ENCODE assay signal across 8 mouse cellular contexts in the genomic region with DNA sequence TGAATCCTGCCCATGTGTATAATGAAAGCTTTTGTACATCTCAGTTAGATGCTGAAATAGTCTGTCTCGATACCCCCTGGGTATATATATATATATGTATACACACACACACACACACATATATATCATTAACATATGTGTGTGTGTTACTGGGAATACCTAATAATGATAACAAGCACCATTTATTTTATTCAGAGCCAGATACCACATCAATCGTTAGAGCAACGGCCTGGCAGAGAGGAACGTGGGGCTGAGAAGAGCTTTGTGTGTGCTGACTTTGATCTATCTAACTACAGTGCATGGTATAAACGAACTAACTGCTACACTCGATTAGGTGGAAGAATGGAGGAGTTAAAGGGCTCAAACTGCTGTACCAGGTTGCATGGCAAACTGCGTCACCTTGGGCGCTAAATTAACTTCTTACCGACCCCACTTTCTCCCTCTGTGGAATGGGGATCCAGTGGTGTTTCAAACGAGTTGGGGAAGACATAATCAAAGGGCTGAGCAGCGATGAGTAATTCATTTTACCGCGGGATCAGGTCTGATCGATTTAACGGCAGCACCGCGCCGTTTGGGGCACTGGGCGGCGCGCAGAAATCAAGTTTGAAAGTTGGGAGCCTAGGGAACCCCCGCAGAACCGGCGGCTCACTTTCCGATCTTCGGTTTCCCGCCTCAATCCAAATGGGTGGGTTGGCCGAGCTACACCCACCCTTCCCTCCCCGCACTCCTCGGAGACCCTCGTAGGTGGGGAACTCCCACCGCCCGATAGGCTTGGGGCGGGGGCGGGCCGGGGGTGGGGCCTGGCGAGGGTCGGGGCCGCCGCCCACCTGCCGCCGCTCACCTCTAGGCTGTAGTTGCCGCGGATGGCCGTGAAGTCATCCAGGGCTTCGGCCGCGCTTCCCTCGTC. TPM values are rescaled to one million over a fixed set of nuclear protein-coding genes. Genes with fewer than 3 reads are reported as not detected.
DNase-seq lines count a peak whose midpoint lies in the region; ATAC-seq and TF ChIP-seq lines count a peak whose summit lies in the region.

No protein-coding gene starts in this region.

- CTCF ChIA-PET in Patski (lab: Charles Lee) = interaction anchor here (0.9 to 1.7 kb wide), 2 partner anchors 10 to 12 kb away, joined by 3 to 4 read pairs; no protein-coding TSS in a partner anchor

- H3K9ac ChIP-seq in embryonic facial prominence, embryonic 15.5 days = peak overlapping the region; percentile 95
- peak overlapping the region; percentile 90 for H3K9ac ChIP-seq in hindbrain, embryonic 15.5 days
- peak overlapping the region; percentile 95 for H3K9ac ChIP-seq in limb, embryonic 11.5 days (ENCODE audit: low read length)
- H3K9ac ChIP-seq in midbrain, embryonic 12.5 days (replicated peaks) = peak overlapping the region; percentile 90
- H3K9ac ChIP-seq in stomach, postnatal 0 days (ENCODE audit: low read length) = peak overlapping the region; percentile 89

- H3K4me1 ChIP-seq in embryonic facial prominence, embryonic 15.5 days = peaks cover 5% of the 10 kb centered on the region; the same call in 1 of the 2 replicates
- peaks cover 15% of the 10 kb centered on the region; the same call in 1 of the 2 replicates for H3K4me1 ChIP-seq in hindbrain, embryonic 15.5 days (replicated peaks)
- no peaks in the 10 kb centered on the region for H3K4me1 ChIP-seq in limb, embryonic 11.5 days (ENCODE audit: control insufficient read depth, insufficient read depth, low read length)
- peaks cover 10% of the 10 kb centered on the region for H3K4me1 ChIP-seq in midbrain, embryonic 12.5 days
- no peaks in the 10 kb centered on the region for H3K4me1 ChIP-seq in stomach, postnatal 0 days (replicated peaks; ENCODE audit: control insufficient read depth, insufficient read depth)

- peaks cover 7% of the 10 kb centered on the region for H3K36me3 ChIP-seq in embryonic facial prominence, embryonic 15.5 days
- H3K36me3 ChIP-seq in hindbrain, embryonic 15.5 days = peaks cover 6% of the 10 kb centered on the region
- peaks cover 7% of the 10 kb centered on the region for H3K36me3 ChIP-seq in limb, embryonic 11.5 days (ENCODE audit: control insufficient read depth, insufficient read depth, low read length)
- H3K36me3 ChIP-seq in midbrain, embryonic 12.5 days = peaks cover 15% of the 10 kb centered on the region
- H3K36me3 ChIP-seq in stomach, postnatal 0 days (ENCODE audit: control insufficient read depth, insufficient read depth, low read length) = no peaks in the 10 kb centered on the region

- peak overlapping the region; percentile 81 for H3K4me3 ChIP-seq in embryonic facial prominence, embryonic 15.5 days (replicated peaks)
- peak overlapping the region; percentile 77 for H3K4me3 ChIP-seq in hindbrain, embryonic 15.5 days
- H3K4me3 ChIP-seq in limb, embryonic 11.5 days (ENCODE audit: low read depth, low read length) = peak overlapping the region; percentile 70
- peak overlapping the region; percentile 77 for H3K4me3 ChIP-seq in midbrain, embryonic 12.5 days
- H3K4me3 ChIP-seq in stomach, postnatal 0 days (ENCODE audit: low read depth, low read length) = peak overlapping the region; percentile 83

- H3K27ac ChIP-seq in embryonic facial prominence, embryonic 15.5 days (replicated peaks) = peak overlapping the region; percentile 97
- peak overlapping the region; percentile 95 for H3K27ac ChIP-seq in hindbrain, embryonic 15.5 days (replicated peaks)
- peak overlapping the region; percentile 99 for H3K27ac ChIP-seq in limb, embryonic 11.5 days (replicated peaks; ENCODE audit: low read depth, low read length)
- peak overlapping the region; percentile 98 for H3K27ac ChIP-seq in midbrain, embryonic 12.5 days (replicated peaks)
- H3K27ac ChIP-seq in stomach, postnatal 0 days (replicated peaks) = peak overlapping the region; percentile 93

- H3K4me2 ChIP-seq in embryonic facial prominence, embryonic 15.5 days (replicated peaks) = peak overlapping the region; percentile 70
- H3K4me2 ChIP-seq in hindbrain, embryonic 15.5 days = peak overlapping the region; percentile 65
- peak overlapping the region; percentile 83 for H3K4me2 ChIP-seq in limb, embryonic 11.5 days (ENCODE audit: low read depth, severe bottlenecking)
- peak overlapping the region; percentile 77 for H3K4me2 ChIP-seq in midbrain, embryonic 12.5 days (replicated peaks)
- peak overlapping the region; percentile 84 for H3K4me2 ChIP-seq in stomach, postnatal 0 days (replicated peaks; ENCODE audit: low read depth)

- DNase-seq in gastrocnemius, postnatal 10 days = peak; percentile 28
- DNase-seq in gastrocnemius, postnatal 25 days = no peak
- no peak for DNase-seq in Patski (ENCODE audit: low read depth, low spot score)
- no peak for DNase-seq in limb, embryonic 11.5 days (ENCODE audit: low spot score)
- peak; percentile 54 for DNase-seq in stomach, postnatal 0 days (ENCODE audit: low spot score)

- TF ChIP-seq CTCF in Patski (IDR thresholded peaks at IDR 0.05) = peak; percentile 46
- peak; percentile 46 for TF ChIP-seq CTCF in stomach, postnatal 0 days (IDR thresholded peaks at IDR 0.05; ENCODE audit: low read depth)

- no peak for TF ChIP-seq EP300 in stomach, postnatal 0 days (optimal IDR thresholded peaks at IDR 0.05)

- ATAC-seq in Patski = peak; percentile 55
- ATAC-seq in embryonic facial prominence, embryonic 15.5 days (ENCODE audit: insufficient number of reproducible peaks, low FRiP score, low TSS enrichment, low read depth) = peak; percentile 84
- peak; percentile 10; the same call in 1 of the 2 replicates for ATAC-seq in hindbrain, embryonic 15.5 days (ENCODE audit: low FRiP score, low read depth)
- peak; percentile 92 for ATAC-seq in limb, embryonic 11.5 days (ENCODE audit: insufficient number of reproducible peaks, low FRiP score, low TSS enrichment, low read depth)
- peak; percentile 87 for ATAC-seq in midbrain, embryonic 12.5 days (ENCODE audit: low FRiP score, low read depth)
- ATAC-seq in stomach, postnatal 0 days (ENCODE audit: low FRiP score, low TSS enrichment) = peak; percentile 75; the same call in 1 of the 2 replicates

- POLR2A ChIA-PET in Patski (lab: Charles Lee) = interaction anchor here (1.0 to 1.5 kb wide), 5 partner anchors 10 to 76 kb away, joined by 3 to 4 read pairs (median 3); partner anchors contain the start of genes Mroh8 and Samhd1

- no peaks in the 10 kb centered on the region for H3K27me3 ChIP-seq in Patski
- no peaks in the 10 kb centered on the region for H3K27me3 ChIP-seq in embryonic facial prominence, embryonic 15.5 days
- H3K27me3 ChIP-seq in hindbrain, embryonic 15.5 days = no peaks in the 10 kb centered on the region
- H3K27me3 ChIP-seq in limb, embryonic 11.5 days (ENCODE audit: control insufficient read depth, insufficient read depth, low read length) = no peaks in the 10 kb centered on the region
- no peaks in the 10 kb centered on the region for H3K27me3 ChIP-seq in midbrain, embryonic 12.5 days
- H3K27me3 ChIP-seq in stomach, postnatal 0 days (ENCODE audit: control insufficient read depth, insufficient read depth, low read length) = no peaks in the 10 kb centered on the region

- H3K9me3 ChIP-seq in embryonic facial prominence, embryonic 15.5 days (replicated peaks) = no peaks in the 10 kb centered on the region
- 0 out of 2 replicates have a peak, but pooled peaks cover 6% of the 10 kb centered on the region for H3K9me3 ChIP-seq in hindbrain, embryonic 15.5 days
- no peaks in the 10 kb centered on the region for H3K9me3 ChIP-seq in limb, embryonic 11.5 days (ENCODE audit: control insufficient read depth, low read length)
- H3K9me3 ChIP-seq in midbrain, embryonic 12.5 days = no peaks in the 10 kb centered on the region
- H3K9me3 ChIP-seq in stomach, postnatal 0 days (ENCODE audit: control insufficient read depth, low read length) = no peaks in the 10 kb centered on the region

- in situ Hi-C loops in Patski (cut with MboI; ENCODE audit: low pct_unique_long_range_greater_than_20kb) = no loop called here

- under 1% methylated on average over 49 of the region's 49 CpGs for WGBS in embryonic facial prominence, embryonic 15.5 days
- WGBS in hindbrain, embryonic 15.5 days = 1% methylated on average over 39 of the region's 49 CpGs
- 2% methylated on average over 48 of the region's 49 CpGs for WGBS in limb, embryonic 11.5 days
- 2% methylated on average over 36 of the region's 49 CpGs for WGBS in midbrain, embryonic 12.5 days
- WGBS in stomach, postnatal 0 days = 1% methylated on average over 43 of the region's 49 CpGs

RNA-seq across cellular contexts. Expression of gene Rbl1, which starts 0.6 kb away (rescaled TPM):
- total RNA-seq in gastrocnemius, postnatal 10 days (2021) = 1 to 10 TPM; 5.7 to 6.9 TPM
- total RNA-seq in gastrocnemius, postnatal 25 days (2021) = 1 to 10 TPM; 1.4 to 2.3 TPM
- polyA plus RNA-seq in Patski (2021) = 14.7 TPM
- polyA plus RNA-seq in embryonic facial prominence, embryonic 15.5 days (2015; fragmentation: Nextera tagmentation; extraction: Ambion mirVana) = 18.7 and 19.6 TPM in 2 replicates
- 6.3 and 7.5 TPM in 2 replicates for polyA plus RNA-seq in hindbrain, embryonic 15.5 days (2015; fragmentation: Nextera tagmentation; extraction: Ambion mirVana)
- polyA plus RNA-seq in limb, embryonic 11.5 days (2014; fragmentation: Nextera tagmentation; extraction: Ambion mirVana) = 30.0 and 30.8 TPM in 2 replicates
- 30.5 and 30.9 TPM in 2 replicates for polyA plus RNA-seq in midbrain, embryonic 12.5 days (2016; fragmentation: Nextera tagmentation; extraction: Ambion mirVana)
- polyA plus RNA-seq in stomach, postnatal 0 days (2015; fragmentation: Nextera tagmentation; extraction: Ambion mirVana) = 9.1 and 10.2 TPM in 2 replicates

Comparison
In these comparisons a context has a peak if more than half of its experiments do, and no peak if none do; other contexts are left out.
1. DNase-seq: peak in gastrocnemius, postnatal 10 days (single experiment) and stomach, postnatal 0 days (single experiment); none in gastrocnemius, postnatal 25 days (single experiment), Patski (single experiment) and limb, embryonic 11.5 days (single experiment).
2. ATAC-seq: peak in every context shown above with its lines; median percentile 92 in limb, embryonic 11.5 days; 87 in midbrain, embryonic 12.5 days; 84 in embryonic facial prominence, embryonic 15.5 days; 75 in stomach, postnatal 0 days; 55 in Patski; 10 in hindbrain, embryonic 15.5 days.
3. Peak in every context shown above with its lines, with median percentiles within 50 percentile points of each other: H3K27ac ChIP-seq, H3K4me2 ChIP-seq, H3K4me3 ChIP-seq and H3K9ac ChIP-seq.